Mouse (Mus musculus) cerebellum, adult 2 months (tissue): ENCODE data around the gene Tle6. TPM values are rescaled to one million over a fixed set of nuclear protein-coding genes. Genes with fewer than 3 reads are reported as not detected.

Experiments
- DNase-seq, 2 experiments: peaks; one replicate each; pipeline ENCODE4 v3.0.0; 2021
- H3K27ac ChIP-seq: fragments of 200-500 bp; 2 replicates; pipeline ENCODE4 v1.5.1; 2012; ENCODE audit warnings: low read length, control low read depth, inconsistent platforms; ENCODE audit not compliant: insufficient read depth
- H3K27me3 ChIP-seq: fragments of 200-500 bp; 2 replicates; pipeline ENCODE4 v1.6.1; 2012; ENCODE audit warnings: inconsistent platforms, mild to moderate bottlenecking, low read length, moderate library complexity; ENCODE audit not compliant: control insufficient read depth, insufficient read depth
- H3K4me1 ChIP-seq: fragments of 200-500 bp; 2 replicates; pipeline ENCODE4 v1.6.1; 2011; ENCODE audit warnings: low read length; ENCODE audit not compliant: control insufficient read depth, insufficient read depth
- H3K4me3 ChIP-seq: fragments of 200-500 bp; replicated peaks from 2 replicates; pipeline ENCODE3; 2011; ENCODE audit warnings: mild to moderate bottlenecking, low read depth, low read length, control low read depth; ENCODE audit not compliant: insufficient read depth
- CTCF ChIP-seq: fragments of 200-500 bp; IDR thresholded peaks from 2 replicates; pipeline ENCODE4 v1.5.1; 2011; ENCODE audit warnings: low read depth, mild to moderate bottlenecking, control low read depth, low read length, moderate library complexity, borderline replicate concordance; ENCODE audit not compliant: insufficient read depth
- POLR2A ChIP-seq: fragments of 200-500 bp; IDR thresholded peaks from 2 replicates; pipeline ENCODE4 v1.6.1; 2011; ENCODE audit warnings: low read length, control low read depth, borderline replicate concordance; ENCODE audit not compliant: insufficient read depth
- WGBS: fragments of 180-500 bp; shearing (Covaris S2); methylation state at CpG from one replicate; pipeline ENCODE4 v1.1.7; 2018; 5-methylcytosine and 5-hydroxymethylcytosine counted together
- polyA plus RNA-seq: library from polyadenylated mRNA; depleted of rRNA; stranded (reverse); fragments of >200 nt; gene quantifications from 2 replicates; pipeline ENCODE4 v1.2.3, GENCODE M21; 2012

Gene Tle6
- polyA plus RNA-seq, 1 experiment = 9.6 TPM

- no peaks in the 10 kb centered on the region for H3K27me3 ChIP-seq
- WGBS = 80% methylated on average over 6 of the region's 6 CpGs
- no peak overlapping the region for H3K27ac ChIP-seq
Measured at GRCm38 (mm10) chr10:81553807-81554755, 46.8 kb downstream of the Tle6 start.

DNA sequence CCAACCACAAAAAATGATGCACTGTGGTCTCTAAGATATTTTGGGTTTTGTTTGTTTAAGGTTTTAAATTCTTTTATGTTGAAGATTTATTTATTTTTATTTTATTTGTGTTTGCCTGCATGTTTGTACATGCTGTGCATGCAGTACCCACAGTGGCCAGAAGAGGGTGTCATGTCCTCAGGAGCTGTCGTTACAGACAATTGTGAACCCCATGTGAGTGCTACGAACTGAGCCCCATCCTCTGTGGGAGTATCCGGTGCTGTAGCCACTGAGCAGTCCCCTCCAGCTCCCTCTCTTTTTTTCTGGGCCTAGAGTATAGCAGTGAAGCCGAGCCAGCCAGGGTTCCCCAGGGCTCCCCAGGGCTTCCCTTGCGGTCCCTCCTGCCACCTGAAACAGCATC is 47.6 kb downstream of the Tle6 start:
- TF ChIP-seq POLR2A = no peak
- TF ChIP-seq CTCF = peak; percentile 62
- 86% methylated on average over 5 of the region's 5 CpGs for WGBS
- Histone ChIP-seq H3K4me1 (no peaks in the 10 kb centered on the region; the same call in 1 of the 2 replicates), H3K27ac (no peak overlapping the region), H3K4me3 (no peak overlapping the region), H3K27me3 (no peaks in the 10 kb centered on the region)
- DNase-seq = no peak

More at GRCm38 (mm10) chr10:81553807-81554755, 46.8 kb downstream of the Tle6 start:
- DNase-seq = no peak
- TF ChIP-seq POLR2A (no peak), CTCF (no peak)
- Histone ChIP-seq H3K4me3 (no peak overlapping the region), H3K4me1 (no peaks in the 10 kb centered on the region; the same call in 1 of the 2 replicates)

DNA sequence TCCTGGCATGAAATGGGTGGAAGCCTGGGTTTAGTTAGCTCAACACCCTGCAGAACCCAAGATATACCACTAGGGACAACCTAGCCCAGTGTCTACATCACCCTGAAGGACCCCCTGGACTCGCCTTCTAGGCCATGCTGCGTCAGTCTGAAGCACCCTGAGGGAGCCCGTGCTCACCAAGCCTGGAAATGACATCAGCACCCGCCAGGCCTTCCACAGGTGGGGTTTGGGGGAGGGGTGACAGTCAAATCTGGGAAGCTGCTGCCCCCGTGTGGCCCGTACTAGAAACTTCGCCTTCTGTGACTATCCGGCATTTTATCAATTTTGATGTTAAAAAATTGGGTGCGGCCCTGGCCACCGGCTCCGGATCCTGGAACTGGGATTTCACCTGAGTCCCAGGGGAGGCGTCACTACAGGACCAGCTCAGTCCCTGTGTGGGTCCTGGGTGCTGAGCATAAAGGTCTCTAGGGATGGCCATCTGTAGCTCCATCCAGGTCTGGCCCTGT is 49.2 kb downstream of the Tle6 start:
- peak; percentile 78 to 81 for DNase-seq
- no peaks in the 10 kb centered on the region for H3K27me3 ChIP-seq
- no peaks in the 10 kb centered on the region; the same call in 1 of the 2 replicates for H3K4me1 ChIP-seq
- H3K4me3 ChIP-seq = no peak overlapping the region
- WGBS = 2% methylated on average over 12 of the region's 12 CpGs
- H3K27ac ChIP-seq = no peak overlapping the region
- TF ChIP-seq CTCF (peak; percentile 88), POLR2A (no peak)

DNA sequence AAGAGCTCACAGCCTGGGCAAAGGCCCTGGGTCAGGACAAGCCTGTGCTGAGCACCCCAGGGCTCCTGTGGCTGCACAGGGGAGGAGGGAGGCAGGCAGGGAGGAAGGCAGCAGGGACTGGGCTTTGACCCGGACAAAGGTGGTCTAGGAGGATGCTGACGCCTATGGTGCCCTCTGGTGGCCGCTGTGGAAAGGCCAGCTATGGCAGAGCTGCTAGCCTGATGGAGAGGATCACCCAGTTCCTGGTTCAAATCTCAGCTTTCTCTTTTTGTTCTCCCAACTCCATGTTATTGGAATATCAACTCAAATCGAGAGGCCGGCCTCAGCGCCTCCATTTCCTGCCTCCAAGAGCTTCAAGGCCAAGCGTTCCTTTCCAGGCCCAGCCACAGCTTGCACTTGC is 50.6 kb downstream of the Tle6 start:
- peak; percentile 51 to 65 for DNase-seq
- WGBS = 10% methylated on average over 7 of the region's 7 CpGs
- peaks cover 3% of the 10 kb centered on the region; the same call in 1 of the 2 replicates for H3K4me1 ChIP-seq
- no peaks in the 10 kb centered on the region for H3K27me3 ChIP-seq
- no peak for TF ChIP-seq POLR2A
- peak; percentile 72 for TF ChIP-seq CTCF
- no peak overlapping the region for H3K27ac ChIP-seq
- no peak overlapping the region for H3K4me3 ChIP-seq

GRCm38 (mm10) chr10:81548944-81549343 is 51.9 kb downstream of the Tle6 start:
- Histone ChIP-seq H3K4me1 (peaks cover 3% of the 10 kb centered on the region; the same call in 1 of the 2 replicates), H3K27ac (no peak overlapping the region), H3K27me3 (no peaks in the 10 kb centered on the region), H3K4me3 (no peak overlapping the region)
- no peak for DNase-seq
- no peak for TF ChIP-seq CTCF
- 77% methylated on average over 5 of the region's 5 CpGs for WGBS

- H3K27ac ChIP-seq = no peak overlapping the region
- TF ChIP-seq POLR2A (no peak), CTCF (no peak)
- no peak overlapping the region for H3K4me3 ChIP-seq
- WGBS = 93% methylated on average over 13 of the region's 13 CpGs
- H3K27me3 ChIP-seq = no peaks in the 10 kb centered on the region
- no peak for DNase-seq
- peaks cover 21% of the 10 kb centered on the region for H3K4me1 ChIP-seq
Measured at GRCm38 (mm10) chr10:81546788-81547571, 53.9 kb downstream of the Tle6 start.

DNA sequence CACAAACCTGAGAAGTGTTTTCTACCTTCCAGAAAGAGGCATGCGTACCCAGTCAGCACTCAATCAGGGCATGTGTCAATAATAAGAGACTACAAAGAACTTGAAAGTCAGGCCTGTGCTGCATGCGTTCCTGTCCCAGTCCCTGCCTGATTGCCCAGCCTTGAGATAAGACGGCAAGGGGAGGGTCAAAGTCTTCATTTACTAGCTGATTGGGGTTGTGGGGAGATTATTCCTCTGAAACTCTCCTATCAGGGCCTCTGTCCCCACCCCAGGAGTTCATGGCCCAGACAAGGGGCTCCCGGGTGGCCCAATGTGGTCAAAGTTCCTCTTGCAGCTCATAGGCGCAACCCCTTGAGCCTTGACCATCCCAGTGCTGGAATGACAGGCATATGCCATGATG is 54.5 kb downstream of the Tle6 start:
- WGBS = 90% methylated on average over 5 of the region's 5 CpGs
- Histone ChIP-seq H3K27me3 (no peaks in the 10 kb centered on the region), H3K4me3 (no peak overlapping the region), H3K4me1 (peaks cover 26% of the 10 kb centered on the region), H3K27ac (no peak overlapping the region)
- TF ChIP-seq POLR2A = no peak
- TF ChIP-seq CTCF = no peak
- no peak for DNase-seq
